Mouse (Mus musculus): ENCODE measurements around the gene Ubxn11. TPM values are rescaled to one million over a fixed set of nuclear protein-coding genes. Genes with fewer than 3 reads are reported as not detected.

The Ubxn11 gene
- polyA plus RNA-seq, 1 experiment = 28.8 TPM

- Histone ChIP-seq H3K4me1 (ENCODE audit: control insufficient read depth, insufficient read depth, low read length) (no peaks in the 10 kb centered on the region), H3K4me3 (replicated peaks; ENCODE audit: extremely low read depth, low read depth, low read length) (no peak overlapping the region)
- DNase-seq = no peak
- WGBS = 69% methylated on average over 16 of the region's 16 CpGs
- TF ChIP-seq POLR2A (IDR thresholded peaks at IDR 0.05; ENCODE audit: borderline replicate concordance, extremely low read depth, low read depth, low read length) (no peak), CTCF (IDR thresholded peaks at IDR 0.05; ENCODE audit: insufficient read depth, low read length) (no peak)
Measured at GRCm38 (mm10) chr4:134115215-134116144, 13.1 kb downstream of the Ubxn11 start.

GRCm38 (mm10) chr4:134116501-134116900 lies 14.1 kb downstream of the Ubxn11 start:
- TF ChIP-seq CTCF (IDR thresholded peaks at IDR 0.05; ENCODE audit: insufficient read depth, low read length) = no peak
- no peak overlapping the region for H3K4me3 ChIP-seq (replicated peaks; ENCODE audit: extremely low read depth, low read depth, low read length)
- 59% methylated on average over 2 of the region's 2 CpGs for WGBS
- H3K4me1 ChIP-seq (ENCODE audit: control insufficient read depth, insufficient read depth, low read length) = no peaks in the 10 kb centered on the region
- DNase-seq = no peak

GRCm38 (mm10) chr4:134117012-134117411 lies 14.6 kb downstream of the Ubxn11 start:
- no peak for DNase-seq
- Histone ChIP-seq H3K4me3 (replicated peaks; ENCODE audit: extremely low read depth, low read depth, low read length) (no peak overlapping the region), H3K4me1 (ENCODE audit: control insufficient read depth, insufficient read depth, low read length) (no peaks in the 10 kb centered on the region)
- TF ChIP-seq CTCF (IDR thresholded peaks at IDR 0.05; ENCODE audit: insufficient read depth, low read length) (no peak), POLR2A (IDR thresholded peaks at IDR 0.05; ENCODE audit: borderline replicate concordance, extremely low read depth, low read depth, low read length) (no peak)
- 41% methylated on average over 8 of the region's 8 CpGs for WGBS

GRCm38 (mm10) chr4:134118126-134118800 lies 15.9 kb downstream of the Ubxn11 start:
- H3K4me3 ChIP-seq (replicated peaks; ENCODE audit: extremely low read depth, low read depth, low read length) = no peak overlapping the region
- 44% methylated on average over 14 of the region's 14 CpGs for WGBS
- H3K4me1 ChIP-seq (ENCODE audit: control insufficient read depth, insufficient read depth, low read length) = no peaks in the 10 kb centered on the region
- TF ChIP-seq POLR2A (IDR thresholded peaks at IDR 0.05; ENCODE audit: borderline replicate concordance, extremely low read depth, low read depth, low read length) (0 out of 2 replicates have a peak, but pooled peaks have one; percentile 7), CTCF (IDR thresholded peaks at IDR 0.05; ENCODE audit: insufficient read depth, low read length) (no peak)
- DNase-seq = no peak

GRCm38 (mm10) chr4:134119042-134119441 lies 16.7 kb downstream of the Ubxn11 start:
- 81% methylated on average over 5 of the region's 5 CpGs for WGBS
- Histone ChIP-seq H3K4me1 (ENCODE audit: control insufficient read depth, insufficient read depth, low read length) (peaks cover 1% of the 10 kb centered on the region; the same call in 1 of the 2 replicates), H3K4me3 (replicated peaks; ENCODE audit: extremely low read depth, low read depth, low read length) (no peak overlapping the region)
- no peak for TF ChIP-seq POLR2A (IDR thresholded peaks at IDR 0.05; ENCODE audit: borderline replicate concordance, extremely low read depth, low read depth, low read length)
- TF ChIP-seq CTCF (IDR thresholded peaks at IDR 0.05; ENCODE audit: insufficient read depth, low read length) = no peak
- no peak for DNase-seq

- no peak for TF ChIP-seq POLR2A (IDR thresholded peaks at IDR 0.05; ENCODE audit: borderline replicate concordance, extremely low read depth, low read depth, low read length)
- TF ChIP-seq CTCF (IDR thresholded peaks at IDR 0.05; ENCODE audit: insufficient read depth, low read length) = peak; percentile 15; the same call in 1 of the 2 replicates
- Histone ChIP-seq H3K4me1 (ENCODE audit: control insufficient read depth, insufficient read depth, low read length) (peaks cover 5% of the 10 kb centered on the region; the same call in 1 of the 2 replicates), H3K4me3 (replicated peaks; ENCODE audit: extremely low read depth, low read depth, low read length) (no peak overlapping the region)
- DNase-seq = no peak
- WGBS = 69% methylated on average over 9 of the region's 9 CpGs
Measured at GRCm38 (mm10) chr4:134119644-134120043, 17.3 kb downstream of the Ubxn11 start.

- Histone ChIP-seq H3K4me1 (ENCODE audit: control insufficient read depth, insufficient read depth, low read length) (peaks cover 5% of the 10 kb centered on the region; the same call in 1 of the 2 replicates), H3K4me3 (replicated peaks; ENCODE audit: extremely low read depth, low read depth, low read length) (no peak overlapping the region)
- no peak for DNase-seq
- 70% methylated on average over 6 of the region's 6 CpGs for WGBS
- TF ChIP-seq CTCF (IDR thresholded peaks at IDR 0.05; ENCODE audit: insufficient read depth, low read length) (no peak), POLR2A (IDR thresholded peaks at IDR 0.05; ENCODE audit: borderline replicate concordance, extremely low read depth, low read depth, low read length) (no peak)
Measured at GRCm38 (mm10) chr4:134120192-134120805, 17.9 kb downstream of the Ubxn11 start.

- 75% methylated on average over 4 of the region's 4 CpGs for WGBS
- TF ChIP-seq CTCF (IDR thresholded peaks at IDR 0.05; ENCODE audit: insufficient read depth, low read length) = no peak
- TF ChIP-seq POLR2A (IDR thresholded peaks at IDR 0.05; ENCODE audit: borderline replicate concordance, extremely low read depth, low read depth, low read length) = no peak
- no peak for DNase-seq
- no peak overlapping the region for H3K4me3 ChIP-seq (replicated peaks; ENCODE audit: extremely low read depth, low read depth, low read length)
- peaks cover 5% of the 10 kb centered on the region; the same call in 1 of the 2 replicates for H3K4me1 ChIP-seq (ENCODE audit: control insufficient read depth, insufficient read depth, low read length)
Measured at GRCm38 (mm10) chr4:134120916-134121315, 18.5 kb downstream of the Ubxn11 start.

GRCm38 (mm10) chr4:134121571-134121970 lies 19.2 kb downstream of the Ubxn11 start:
- DNase-seq = no peak
- TF ChIP-seq POLR2A (IDR thresholded peaks at IDR 0.05; ENCODE audit: borderline replicate concordance, extremely low read depth, low read depth, low read length) = no peak
- TF ChIP-seq CTCF (IDR thresholded peaks at IDR 0.05; ENCODE audit: insufficient read depth, low read length) = no peak
- WGBS = 49% methylated on average over 4 of the region's 4 CpGs
- no peak overlapping the region for H3K4me3 ChIP-seq (replicated peaks; ENCODE audit: extremely low read depth, low read depth, low read length)
- H3K4me1 ChIP-seq (ENCODE audit: control insufficient read depth, insufficient read depth, low read length) = peaks cover 5% of the 10 kb centered on the region; the same call in 1 of the 2 replicates
